Mouse (Mus musculus): ENCODE data around the gene Mybl2. TPM values are rescaled to one million over a fixed set of nuclear protein-coding genes. Genes with fewer than 3 reads are reported as not detected.
A peak's percentile ranks its signal among the peaks of the same experiment; 100 is the strongest.

Mybl2 gene
- 11.1 TPM for polyA plus RNA-seq (2021)

- ChIA-PET CTCF (interaction anchor here (1.0 kb wide), 1 partner anchor 12 kb away, joined by 4 read pairs; no protein-coding TSS in a partner anchor), POLR2A (no interaction called here)
- in situ Hi-C loops (cut with MboI; ENCODE audit: low pct_unique_long_range_greater_than_20kb), result no loop called here
- ATAC-seq, result peak; percentile 98
- peak; percentile 68 for DNase-seq (ENCODE audit: low read depth, low spot score)
- no peak for TF ChIP-seq CTCF (IDR thresholded peaks at IDR 0.05)
- H3K27me3 ChIP-seq, result no peaks in the 10 kb centered on the region
These were observed at the start of gene Mybl2 for GRCm38 (mm10) chr2:163054335-163054840. Mybl2 (plus strand) TSS chr2:163054687.

- H3K27me3 ChIP-seq, result no peaks in the 10 kb centered on the region
- in situ Hi-C loops (cut with MboI; ENCODE audit: low pct_unique_long_range_greater_than_20kb), result no loop called here
- ChIA-PET CTCF (interaction anchor here (0.8 kb wide), 1 partner anchor 15 kb away, joined by 3 read pairs; no protein-coding TSS in a partner anchor), POLR2A (no interaction called here)
- no peak for ATAC-seq
- no peak for DNase-seq (ENCODE audit: low read depth, low spot score)
- TF ChIP-seq CTCF (IDR thresholded peaks at IDR 0.05), result no peak
These were observed 47.2 kb upstream of the Mybl2 start for GRCm38 (mm10) chr2:163007299-163007698.

- ChIA-PET CTCF (interaction anchor here (0.6 kb wide), 1 partner anchor 95 kb away, joined by 3 read pairs; no protein-coding TSS in a partner anchor), POLR2A (interaction anchor here (1.6 kb wide), 1 partner anchor 31 kb away, joined by 5 read pairs; no protein-coding TSS in a partner anchor)
- DNase-seq (ENCODE audit: low read depth, low spot score) (peak; percentile 58), ATAC-seq (peak; percentile 97)
- in situ Hi-C loops (cut with MboI; ENCODE audit: low pct_unique_long_range_greater_than_20kb), result no loop called here
- TF ChIP-seq CTCF (IDR thresholded peaks at IDR 0.05), result no peak
- no peaks in the 10 kb centered on the region for H3K27me3 ChIP-seq
These were observed 37.4 kb upstream of the Mybl2 start, which contains the start of gene Ift52 for GRCm38 (mm10) chr2:163016916-163017743. Ift52 (plus strand) TSS chr2:163017354.

- CTCF ChIA-PET, result no interaction called here
- ATAC-seq, result no peak
- TF ChIP-seq CTCF (IDR thresholded peaks at IDR 0.05), result no peak
- DNase-seq (ENCODE audit: low read depth, low spot score), result no peak
- no peaks in the 10 kb centered on the region for H3K27me3 ChIP-seq
- POLR2A ChIA-PET, result interaction anchor here (1.0 kb wide), 1 partner anchor 29 kb away, joined by 3 read pairs; no protein-coding TSS in a partner anchor
- in situ Hi-C loops (cut with MboI; ENCODE audit: low pct_unique_long_range_greater_than_20kb), result no loop called here
These were observed 23.2 kb upstream of the Mybl2 start for GRCm38 (mm10) chr2:163031289-163031688.

GRCm38 (mm10) chr2:163031757-163032156 is 22.7 kb upstream of the Mybl2 start:
- POLR2A ChIA-PET, result no interaction called here
- TF ChIP-seq CTCF (IDR thresholded peaks at IDR 0.05), result no peak
- H3K27me3 ChIP-seq, result no peaks in the 10 kb centered on the region
- no peak for ATAC-seq
- CTCF ChIA-PET, result no interaction called here
- in situ Hi-C loops (cut with MboI; ENCODE audit: low pct_unique_long_range_greater_than_20kb), result no loop called here
- no peak for DNase-seq (ENCODE audit: low read depth, low spot score)

GRCm38 (mm10) chr2:163032622-163033021 is 21.9 kb upstream of the Mybl2 start:
- POLR2A ChIA-PET, result no interaction called here
- no peak for TF ChIP-seq CTCF (IDR thresholded peaks at IDR 0.05)
- no peak for DNase-seq (ENCODE audit: low read depth, low spot score)
- in situ Hi-C loops (cut with MboI; ENCODE audit: low pct_unique_long_range_greater_than_20kb), result no loop called here
- H3K27me3 ChIP-seq, result no peaks in the 10 kb centered on the region
- ATAC-seq, result no peak
- CTCF ChIA-PET, result no interaction called here

GRCm38 (mm10) chr2:163039940-163040339 is 14.5 kb upstream of the Mybl2 start:
- in situ Hi-C loops (cut with MboI; ENCODE audit: low pct_unique_long_range_greater_than_20kb), result no loop called here
- no peak for ATAC-seq
- ChIA-PET POLR2A (no interaction called here), CTCF (no interaction called here)
- no peaks in the 10 kb centered on the region for H3K27me3 ChIP-seq
- TF ChIP-seq CTCF (IDR thresholded peaks at IDR 0.05), result no peak
- DNase-seq (ENCODE audit: low read depth, low spot score), result no peak

- CTCF ChIA-PET, result interaction anchor here (0.8 to 1.5 kb wide), 6 partner anchors 12 to 109 kb away, joined by 3 to 7 read pairs (median 3); no protein-coding TSS in a partner anchor
- H3K27me3 ChIP-seq, result no peaks in the 10 kb centered on the region
- TF ChIP-seq CTCF (IDR thresholded peaks at IDR 0.05), result peak; percentile 73
- in situ Hi-C loops (cut with MboI; ENCODE audit: low pct_unique_long_range_greater_than_20kb), result no loop called here
- peak; percentile 73 for ATAC-seq
- POLR2A ChIA-PET, result no interaction called here
- no peak for DNase-seq (ENCODE audit: low read depth, low spot score)
These were observed 6.4 kb upstream of the Mybl2 start for GRCm38 (mm10) chr2:163048125-163048524.

- no peak for DNase-seq (ENCODE audit: low read depth, low spot score)
- ChIA-PET CTCF (interaction anchor here (0.7 kb wide), 1 partner anchor 52 kb away, joined by 4 read pairs; no protein-coding TSS in a partner anchor), POLR2A (interaction anchor here (0.6 kb wide), 1 partner anchor 88 kb away, joined by 4 read pairs; no protein-coding TSS in a partner anchor)
- in situ Hi-C loops (cut with MboI; ENCODE audit: low pct_unique_long_range_greater_than_20kb), result no loop called here
- H3K27me3 ChIP-seq, result no peaks in the 10 kb centered on the region
- ATAC-seq, result no peak
- no peak for TF ChIP-seq CTCF (IDR thresholded peaks at IDR 0.05)
These were observed 5.4 kb upstream of the Mybl2 start for GRCm38 (mm10) chr2:163049116-163049515.

GRCm38 (mm10) chr2:163051691-163052090 is 2.8 kb upstream of the Mybl2 start:
- ChIA-PET CTCF (no interaction called here), POLR2A (no interaction called here)
- DNase-seq (ENCODE audit: low read depth, low spot score) (no peak), ATAC-seq (no peak)
- in situ Hi-C loops (cut with MboI; ENCODE audit: low pct_unique_long_range_greater_than_20kb), result no loop called here
- no peak for TF ChIP-seq CTCF (IDR thresholded peaks at IDR 0.05)
- H3K27me3 ChIP-seq, result no peaks in the 10 kb centered on the region

GRCm38 (mm10) chr2:163052101-163052500 is 2.4 kb upstream of the Mybl2 start:
- no peaks in the 10 kb centered on the region for H3K27me3 ChIP-seq
- in situ Hi-C loops (cut with MboI; ENCODE audit: low pct_unique_long_range_greater_than_20kb), result no loop called here
- ChIA-PET CTCF (no interaction called here), POLR2A (no interaction called here)
- ATAC-seq (no peak), DNase-seq (ENCODE audit: low read depth, low spot score) (no peak)
- no peak for TF ChIP-seq CTCF (IDR thresholded peaks at IDR 0.05)
